Mouse (Mus musculus) embryonic facial prominence, embryonic 14.5 days (tissue): ENCODE data around the gene Lrat. TPM values are rescaled to one million over a fixed set of nuclear protein-coding genes. Genes with fewer than 3 reads are reported as not detected.

Experiments
- polyA plus RNA-seq: library from polyadenylated mRNA; unstranded; fragments of >200 nt; fragmentation: Nextera tagmentation; extraction: Ambion mirVana; gene quantifications from 2 replicates; pipeline ENCODE4 v1.2.1, GENCODE M21; 2014

Lrat gene
- polyA plus RNA-seq, 1 experiment from 2014 or later, result 0.36 TPM

Other genes with a start within 250 kb of the Lrat start
- 5.5 and 6.0 TPM in 2 replicates for gene Rbm46, start 27.5 kb downstream of the Lrat start, polyA plus RNA-seq
- gene Fgg, start 103.8 kb upstream of the Lrat start, polyA plus RNA-seq, result 0.12 and 0.13 TPM in 2 replicates
- gene Fga, start 122.1 kb upstream of the Lrat start, polyA plus RNA-seq, result 0.09 TPM in 1 of 2 replicates, not detected in the other
- 0.10 TPM in 1 of 2 replicates, not detected in the other for gene Fgb, start 145.9 kb upstream of the Lrat start, polyA plus RNA-seq
- gene Plrg1, start 151.5 kb upstream of the Lrat start, polyA plus RNA-seq, result 86.1 and 98.0 TPM in 2 replicates
- gene Dchs2, start 224.0 kb upstream of the Lrat start, polyA plus RNA-seq, result 2.3 and 2.7 TPM in 2 replicates